1 mouse cellular context compared by ENCODE assay signal in the genomic region with DNA sequence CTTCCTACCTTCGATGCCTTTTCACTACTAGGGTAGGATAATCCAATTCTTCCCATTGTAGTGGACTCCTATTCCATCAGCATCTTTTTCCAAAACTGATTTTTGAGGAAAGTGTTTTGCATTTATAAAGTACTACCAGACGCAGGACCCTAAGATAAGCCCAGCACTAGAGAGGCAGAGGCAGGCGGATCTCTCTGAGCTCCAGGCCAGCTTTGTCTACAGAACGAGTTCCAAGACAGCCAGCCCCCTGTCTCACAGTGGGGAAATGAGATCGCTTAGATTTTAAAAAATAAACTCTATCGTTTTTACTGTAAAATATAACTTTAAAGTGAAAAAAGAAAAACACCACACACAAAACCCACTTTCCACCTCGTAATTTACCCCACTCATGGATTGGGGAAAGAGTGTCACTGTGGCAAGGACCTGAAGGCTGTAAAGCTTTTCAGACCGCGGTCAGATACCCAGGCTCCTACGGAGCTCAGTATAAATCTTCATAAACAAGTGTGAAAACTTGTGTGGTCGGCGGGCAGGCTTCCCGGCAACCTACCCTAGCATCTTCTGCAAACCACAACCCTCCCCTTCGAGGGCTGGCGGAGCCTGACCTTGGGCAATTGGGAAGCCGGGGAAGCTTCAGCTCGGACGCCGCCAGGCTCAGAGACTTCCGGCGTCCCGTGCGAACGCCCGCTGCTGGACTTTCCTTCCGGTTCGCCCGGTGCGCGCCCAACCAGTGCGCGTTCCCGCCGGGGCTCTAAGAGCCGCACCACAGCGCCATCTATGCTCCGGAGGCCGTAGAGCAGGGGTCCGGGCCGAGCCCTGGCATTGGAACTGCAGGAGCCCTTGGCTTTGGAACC.
TF ChIP-seq lines count a peak whose summit lies in the region.

Smim8 (minus strand) TSS at position 747 of the 851 bp plus-strand sequence.

TF ChIP-seq in CH12.LX, 34 proteins besides CTCF, POLR2A, EP300 and RAD21 (continued from another document):
- TF ChIP-seq TBP (conservative IDR thresholded peaks at IDR 0.05; ENCODE audit: low read depth, low read length) (0 out of 2 replicates have a peak, but pooled peaks have one; percentile 51), PAX5 (IDR thresholded peaks at IDR 0.05; ENCODE audit: low read length) (no peak), GABPA (IDR thresholded peaks at IDR 0.05; ENCODE audit: insufficient replicate concordance, low read depth, low read length) (peak; percentile 52), MEF2A (IDR thresholded peaks at IDR 0.05; ENCODE audit: borderline replicate concordance, low read depth, low read length) (peak; percentile 82), MAFK (IDR thresholded peaks at IDR 0.05; ENCODE audit: insufficient replicate concordance, low read length) (no peak), USF1 (IDR thresholded peaks at IDR 0.05; ENCODE audit: low read depth, low read length) (no peak), ZNF384 (IDR thresholded peaks at IDR 0.05; ENCODE audit: low read depth, low read length) (no peak), SMC3 (IDR thresholded peaks at IDR 0.05; ENCODE audit: low read depth, low read length) (no peak; the same call in 1 of the 2 replicates), RCOR1 (conservative IDR thresholded peaks at IDR 0.05; ENCODE audit: low read depth, low read length) (peak; percentile 50; the same call in 1 of the 2 replicates), HCFC1 (IDR thresholded peaks at IDR 0.05; ENCODE audit: low read depth, low read length) (peak; percentile 89), UBTF (IDR thresholded peaks at IDR 0.05; ENCODE audit: low read depth, low read length) (0 out of 2 replicates have a peak, but pooled peaks have one; percentile 62), ZC3H11A (IDR thresholded peaks at IDR 0.05; ENCODE audit: low read depth, low read length) (no peak), SIN3A (IDR thresholded peaks at IDR 0.05; ENCODE audit: low read length) (peak; percentile 88), CHD1 (IDR thresholded peaks at IDR 0.05; ENCODE audit: low read depth, low read length) (peak; percentile 66; the same call in 1 of the 2 replicates), JUND (conservative IDR thresholded peaks at IDR 0.05; ENCODE audit: low read depth, low read length) (no peak), ETS1 (conservative IDR thresholded peaks at IDR 0.05; ENCODE audit: low read depth, low read length) (peak; percentile 41), POLR2AphosphoS2 (IDR thresholded peaks at IDR 0.05; ENCODE audit: low read depth, low read length) (peak; percentile 77; the same call in 1 of the 2 replicates), IRF4 (IDR thresholded peaks at IDR 0.05; ENCODE audit: low read depth, low read length) (peak; percentile 78)
TF ChIP-seq in CH12.LX: peak in this region for 21.
